Mouse (Mus musculus): ENCODE results near the gene Cd300ld5. TPM values are rescaled to one million over a fixed set of nuclear protein-coding genes. Genes with fewer than 3 reads are reported as not detected.
A peak's percentile ranks its signal among the peaks of the same experiment; 100 is the strongest.
"Not testable (repeated sequence)": the region's sequence is repeated elsewhere in the genome, so short reads cannot be mapped to it uniquely, and the experiment has no call there.

The Cd300ld5 gene
- not detected in 2 replicates for polyA plus RNA-seq (2016; fragmentation: Nextera tagmentation; extraction: Ambion mirVana)

GRCm38 (mm10) chr11:115037669-115038068 lies at the start of gene Cd300ld5:
Gene Cd300ld5 (minus strand): TSS chr11:115037769.
- WGBS = no CpG with 5 or more reads among the region's 6 CpGs

DNA sequence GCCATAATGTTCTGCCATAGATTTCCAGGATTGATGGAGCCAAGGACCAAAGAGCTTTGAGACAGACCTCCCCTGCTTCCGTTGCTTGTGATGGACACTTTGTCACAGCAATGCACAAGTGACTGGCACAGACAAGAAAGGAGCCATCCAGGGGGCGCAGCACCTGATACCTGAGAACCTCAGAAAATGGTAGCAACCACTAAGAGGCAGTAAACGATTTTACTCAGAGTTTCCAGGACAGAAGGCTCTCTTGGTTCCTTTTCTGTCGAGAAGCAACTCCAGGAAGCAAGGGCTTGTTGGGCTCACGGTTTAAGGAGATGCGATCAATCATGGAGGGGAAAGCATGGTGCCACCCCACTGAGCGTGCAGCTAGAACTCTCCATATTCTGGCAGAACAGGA lies 48.6 kb upstream of the Cd300ld5 start:
- no peak overlapping the region for H3K27ac ChIP-seq
- no peaks in the 10 kb centered on the region for H3K36me3 ChIP-seq (replicated peaks)
- peaks cover 41% of the 10 kb centered on the region for H3K27me3 ChIP-seq
- H3K4me1 ChIP-seq = peaks cover 23% of the 10 kb centered on the region
- no peak overlapping the region for H3K4me3 ChIP-seq (replicated peaks)
- ATAC-seq (ENCODE audit: low FRiP score) = no peak
- no peak overlapping the region for H3K9ac ChIP-seq
- WGBS = 72% methylated on average over 7 of the region's 7 CpGs
- no peak overlapping the region for H3K4me2 ChIP-seq
- H3K9me3 ChIP-seq = no peaks in the 10 kb centered on the region

More at GRCm38 (mm10) chr11:115037669-115038068, at the start of gene Cd300ld5:
- H3K4me2 ChIP-seq; H3K36me3 ChIP-seq (replicated peaks); ATAC-seq (ENCODE audit: low FRiP score); H3K4me3 ChIP-seq (replicated peaks); H3K27me3 ChIP-seq; H3K27ac ChIP-seq; H3K9ac ChIP-seq; H3K9me3 ChIP-seq; H3K4me1 ChIP-seq: not testable (repeated sequence)

DNA sequence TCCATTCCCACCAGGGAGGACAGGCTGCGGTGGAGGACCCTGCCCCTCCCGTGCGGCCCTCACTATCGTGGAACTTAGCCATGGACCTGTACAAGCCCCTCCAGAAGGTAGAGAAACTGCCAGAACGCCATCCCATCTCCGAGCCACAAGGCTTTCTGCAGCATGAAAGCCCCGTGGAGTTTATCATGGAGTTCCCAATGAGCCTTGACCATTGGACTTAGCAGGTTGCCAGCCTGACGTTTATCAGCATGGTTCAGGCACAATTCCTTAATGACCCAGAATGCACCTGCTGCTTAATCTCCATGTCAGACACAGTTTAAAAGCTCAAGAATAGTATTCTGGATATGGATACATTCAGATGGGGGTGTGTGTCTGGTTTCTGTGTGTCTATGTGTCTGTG lies 47.5 kb upstream of the Cd300ld5 start:
- no peak for ATAC-seq (ENCODE audit: low FRiP score)
- H3K27ac ChIP-seq = no peak overlapping the region

DNA sequence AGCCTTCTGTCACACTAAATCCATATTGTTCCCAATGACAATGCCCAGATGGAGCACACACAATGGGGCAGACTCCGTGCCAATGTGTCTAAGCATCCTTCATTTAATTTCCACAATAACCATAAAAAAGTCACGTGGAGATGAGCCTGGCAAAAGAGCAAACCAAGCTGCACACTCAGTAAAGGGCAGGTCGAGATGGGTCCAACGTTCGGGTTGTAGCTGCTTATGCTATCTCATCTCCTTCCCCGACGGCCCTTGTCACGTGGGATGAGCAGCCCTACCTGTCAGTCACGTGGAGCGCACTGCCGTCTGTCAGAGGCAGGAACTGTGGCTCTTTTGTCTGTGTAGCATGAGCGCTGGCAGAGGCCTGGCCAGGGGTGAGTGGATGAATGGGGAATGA lies 47.0 kb upstream of the Cd300ld5 start:
- H3K4me2 ChIP-seq = no peak overlapping the region; the same call in 1 of the 2 replicates
- H3K9me3 ChIP-seq = no peaks in the 10 kb centered on the region
- WGBS = 25% methylated on average over 12 of the region's 12 CpGs
- H3K27me3 ChIP-seq = peaks cover 30% of the 10 kb centered on the region
- peaks cover 21% of the 10 kb centered on the region for H3K4me1 ChIP-seq
- no peaks in the 10 kb centered on the region for H3K36me3 ChIP-seq (replicated peaks)
- H3K4me3 ChIP-seq (replicated peaks) = no peak overlapping the region
- H3K27ac ChIP-seq = no peak overlapping the region
- ATAC-seq (ENCODE audit: low FRiP score) = peak; percentile 41; the same call in 1 of the 2 replicates
- no peak overlapping the region for H3K9ac ChIP-seq

More for the DNA sequence above, 47.5 kb upstream of the Cd300ld5 start:
- 53% methylated on average over 8 of the region's 8 CpGs for WGBS
- H3K9ac ChIP-seq = no peak overlapping the region
- H3K4me3 ChIP-seq (replicated peaks) = no peak overlapping the region
- H3K4me1 ChIP-seq = peaks cover 21% of the 10 kb centered on the region
- no peak overlapping the region for H3K4me2 ChIP-seq
- H3K27me3 ChIP-seq = peaks cover 30% of the 10 kb centered on the region
- H3K9me3 ChIP-seq = no peaks in the 10 kb centered on the region
- no peaks in the 10 kb centered on the region for H3K36me3 ChIP-seq (replicated peaks)

DNA sequence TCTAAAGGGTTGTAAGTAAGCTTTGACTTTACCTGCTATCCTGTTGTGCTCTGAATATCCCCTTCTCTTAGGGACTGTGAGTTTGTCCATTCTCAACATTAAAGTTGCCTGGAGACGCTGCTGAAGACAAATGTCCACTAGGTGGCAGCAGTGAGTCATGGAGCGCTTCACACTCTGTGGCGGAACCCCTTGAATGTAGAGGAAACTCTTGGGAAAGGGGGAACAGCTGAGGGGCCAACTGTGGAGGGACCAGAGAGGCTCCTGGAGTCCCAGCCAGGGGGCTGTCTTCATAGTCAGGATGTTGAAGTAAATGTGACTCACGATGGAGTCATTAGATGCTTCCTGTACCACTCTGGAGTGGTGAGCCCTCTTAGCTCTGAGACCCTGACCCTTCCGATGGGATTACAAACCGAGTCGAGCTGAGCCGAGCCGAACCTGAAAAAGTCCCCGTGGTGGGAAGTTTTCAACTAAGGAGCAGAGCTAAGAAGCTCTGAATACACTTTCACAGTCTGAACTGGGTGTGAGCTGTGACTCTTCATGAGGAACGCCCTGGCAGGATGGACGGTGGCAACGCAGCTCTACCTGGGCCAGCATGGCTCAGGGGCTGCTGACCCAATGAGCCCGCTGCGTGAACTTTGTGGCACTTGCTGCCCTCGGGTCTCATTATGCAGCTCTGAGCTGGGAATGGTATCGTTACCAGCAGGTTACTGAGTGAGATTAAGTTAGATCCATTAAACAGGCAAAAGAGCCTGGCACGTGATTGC lies 46.0 kb upstream of the Cd300ld5 start:
- no peak overlapping the region for H3K27ac ChIP-seq
- no peak overlapping the region for H3K4me3 ChIP-seq (replicated peaks)
- peak; percentile 49; the same call in 1 of the 2 replicates for ATAC-seq (ENCODE audit: low FRiP score)
- peaks cover 30% of the 10 kb centered on the region for H3K27me3 ChIP-seq
- no peak overlapping the region for H3K4me2 ChIP-seq
- H3K9me3 ChIP-seq = no peaks in the 10 kb centered on the region
- H3K4me1 ChIP-seq = peaks cover 21% of the 10 kb centered on the region
- no peak overlapping the region for H3K9ac ChIP-seq
- WGBS = 44% methylated on average over 18 of the region's 18 CpGs
- H3K36me3 ChIP-seq (replicated peaks) = no peaks in the 10 kb centered on the region

DNA sequence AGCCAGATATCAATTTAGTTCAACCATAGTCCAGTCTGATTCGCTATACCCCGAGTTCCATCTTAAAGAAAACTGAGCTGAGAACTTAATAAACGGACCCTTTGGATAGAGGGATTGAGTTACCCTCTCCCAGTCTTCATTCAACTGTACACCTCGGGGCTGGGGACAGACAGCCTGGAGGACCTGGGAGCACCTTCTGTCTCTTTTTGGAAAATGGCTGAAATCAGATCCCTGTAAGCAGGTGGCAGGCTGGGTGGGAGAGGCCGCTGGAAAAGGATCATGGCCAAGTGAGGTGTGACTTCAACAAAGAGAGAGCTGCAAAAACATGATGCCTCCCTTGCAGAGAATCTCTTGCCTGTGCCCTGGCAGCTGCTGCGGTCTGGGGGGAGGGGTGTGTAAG lies 44.6 kb upstream of the Cd300ld5 start:
- Histone ChIP-seq H3K4me1 (peaks cover 21% of the 10 kb centered on the region), H3K4me3 (replicated peaks) (no peak overlapping the region), H3K27me3 (peaks cover 30% of the 10 kb centered on the region), H3K27ac (no peak overlapping the region), H3K4me2 (no peak overlapping the region), H3K9ac (no peak overlapping the region), H3K36me3 (replicated peaks) (no peaks in the 10 kb centered on the region), H3K9me3 (no peaks in the 10 kb centered on the region)
- 75% methylated on average over 6 of the region's 6 CpGs for WGBS
- no peak for ATAC-seq (ENCODE audit: low FRiP score)

GRCm38 (mm10) chr11:115081373-115081772 lies 43.8 kb upstream of the Cd300ld5 start:
- no peak overlapping the region for H3K4me3 ChIP-seq (replicated peaks)
- no peak overlapping the region for H3K9ac ChIP-seq
- H3K36me3 ChIP-seq (replicated peaks) = no peaks in the 10 kb centered on the region
- no peaks in the 10 kb centered on the region for H3K9me3 ChIP-seq
- no peak overlapping the region for H3K27ac ChIP-seq
- 72% methylated on average over 3 of the region's 3 CpGs for WGBS
- ATAC-seq (ENCODE audit: low FRiP score) = no peak
- no peak overlapping the region for H3K4me2 ChIP-seq
- peaks cover 30% of the 10 kb centered on the region for H3K27me3 ChIP-seq
- peaks cover 21% of the 10 kb centered on the region for H3K4me1 ChIP-seq

GRCm38 (mm10) chr11:115080886-115081285 lies 43.3 kb upstream of the Cd300ld5 start:
- ATAC-seq (ENCODE audit: low FRiP score) = no peak
- H3K9me3 ChIP-seq = no peaks in the 10 kb centered on the region
- H3K4me3 ChIP-seq (replicated peaks) = no peak overlapping the region
- H3K4me1 ChIP-seq = peaks cover 21% of the 10 kb centered on the region
- H3K36me3 ChIP-seq (replicated peaks) = no peaks in the 10 kb centered on the region
- peaks cover 26% of the 10 kb centered on the region for H3K27me3 ChIP-seq
- no peak overlapping the region for H3K9ac ChIP-seq
- WGBS = 37% methylated on average over 13 of the region's 13 CpGs
- H3K27ac ChIP-seq = no peak overlapping the region
- H3K4me2 ChIP-seq = no peak overlapping the region

DNA sequence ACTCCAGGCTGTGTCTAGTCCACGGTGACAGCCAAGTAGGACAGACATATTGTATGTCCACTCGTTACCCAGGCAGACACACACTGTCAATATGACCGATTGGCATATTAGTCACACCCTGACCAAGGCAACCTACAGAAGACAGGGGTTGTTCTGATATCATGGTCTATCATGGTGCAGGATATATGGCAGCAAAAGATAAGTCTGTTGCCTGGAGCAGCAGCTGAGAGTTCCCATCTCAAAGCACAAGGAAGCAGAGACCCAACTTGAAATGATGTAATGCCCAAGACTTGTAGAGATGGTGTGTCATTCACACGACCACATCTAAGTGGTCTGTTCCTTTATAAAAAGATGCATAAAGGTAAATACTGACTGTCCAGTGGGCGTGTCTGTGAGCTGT lies 41.1 kb upstream of the Cd300ld5 start:
- no peak overlapping the region for H3K9ac ChIP-seq
- no peak overlapping the region for H3K4me3 ChIP-seq (replicated peaks)
- WGBS = 81% methylated on average over 5 of the region's 5 CpGs
- 0 out of 2 replicates have a peak, but pooled peaks cover 9% of the 10 kb centered on the region for H3K27me3 ChIP-seq
- H3K9me3 ChIP-seq = no peaks in the 10 kb centered on the region
- no peaks in the 10 kb centered on the region for H3K36me3 ChIP-seq (replicated peaks)
- no peak for ATAC-seq (ENCODE audit: low FRiP score)
- peaks cover 3% of the 10 kb centered on the region for H3K4me1 ChIP-seq
- H3K27ac ChIP-seq = no peak overlapping the region
- H3K4me2 ChIP-seq = no peak overlapping the region

DNA sequence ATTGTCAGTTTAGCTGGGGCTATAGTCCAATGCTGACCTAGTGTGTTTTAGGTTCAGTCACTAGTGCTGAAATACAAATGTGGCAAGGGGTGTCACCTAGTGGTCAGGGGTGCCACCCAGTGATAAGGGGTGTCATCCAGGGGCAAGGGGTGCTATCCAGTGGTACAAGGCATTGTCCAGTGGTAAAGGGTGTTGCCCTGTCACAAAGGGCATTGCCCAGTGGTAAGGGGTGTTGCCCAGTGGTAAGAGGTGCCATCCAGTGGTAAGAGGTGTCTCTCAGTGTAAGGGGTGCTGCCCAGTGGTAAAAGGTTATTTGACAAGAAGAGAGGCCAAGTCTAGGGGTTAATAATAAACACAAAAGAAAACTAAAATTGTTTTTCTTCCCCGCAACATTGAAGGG lies 39.9 kb upstream of the Cd300ld5 start:
- Histone ChIP-seq H3K36me3 (replicated peaks) (no peaks in the 10 kb centered on the region), H3K4me1 (no peaks in the 10 kb centered on the region), H3K27me3 (0 out of 2 replicates have a peak, but pooled peaks cover 6% of the 10 kb centered on the region), H3K4me3 (replicated peaks) (no peak overlapping the region), H3K9ac (no peak overlapping the region), H3K9me3 (no peaks in the 10 kb centered on the region), H3K4me2 (no peak overlapping the region), H3K27ac (no peak overlapping the region)
- WGBS = 96% methylated on average over 1 of the region's 1 CpGs
- no peak for ATAC-seq (ENCODE audit: low FRiP score)

DNA sequence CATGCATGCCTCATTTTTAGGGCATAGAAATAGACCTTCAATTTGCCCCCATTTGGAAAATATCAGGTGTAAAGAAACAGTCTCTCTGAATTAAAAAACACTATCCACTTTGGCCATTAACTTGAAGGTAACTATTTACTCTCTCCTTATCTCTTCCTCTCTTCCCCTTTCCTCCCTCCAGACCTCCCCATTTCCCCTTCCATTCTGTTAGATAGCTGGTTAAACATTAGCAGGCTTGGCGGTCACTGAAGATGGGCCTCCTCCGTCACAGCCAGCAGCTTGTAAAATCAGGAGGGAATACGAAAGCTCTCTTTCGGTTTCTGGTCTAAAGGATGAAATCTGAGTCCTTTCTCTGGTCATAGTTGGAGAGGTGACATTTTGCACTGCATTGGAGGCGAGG lies 38.3 kb upstream of the Cd300ld5 start:
- ATAC-seq (ENCODE audit: low FRiP score) = no peak
- Histone ChIP-seq H3K36me3 (replicated peaks) (no peaks in the 10 kb centered on the region), H3K4me3 (replicated peaks) (no peak overlapping the region), H3K27ac (no peak overlapping the region), H3K27me3 (0 out of 2 replicates have a peak, but pooled peaks cover 2% of the 10 kb centered on the region), H3K9ac (no peak overlapping the region), H3K4me2 (no peak overlapping the region), H3K4me1 (peaks cover 14% of the 10 kb centered on the region), H3K9me3 (no peaks in the 10 kb centered on the region)
- 82% methylated on average over 5 of the region's 5 CpGs for WGBS

DNA sequence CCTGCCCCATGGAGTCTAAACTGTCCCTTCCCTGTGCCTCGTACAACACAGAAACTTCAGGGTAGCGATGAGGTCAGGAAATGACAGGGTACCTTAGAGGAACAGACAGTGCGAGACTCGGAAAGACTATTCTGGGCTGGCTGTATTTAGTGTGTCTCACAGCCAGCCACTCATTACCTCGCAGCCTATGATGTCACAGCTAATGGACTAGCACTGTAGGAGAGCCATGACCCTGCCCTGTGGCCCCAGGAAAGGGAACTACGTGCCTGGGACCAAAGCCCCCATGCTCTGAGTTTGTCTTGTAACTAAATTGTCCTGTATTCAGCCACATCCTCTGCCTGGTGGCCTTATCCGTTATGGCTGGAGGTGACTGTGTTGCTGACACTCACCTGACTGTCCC lies 37.8 kb upstream of the Cd300ld5 start:
- Histone ChIP-seq H3K4me3 (replicated peaks) (no peak overlapping the region), H3K4me1 (peaks cover 18% of the 10 kb centered on the region), H3K4me2 (no peak overlapping the region), H3K27ac (no peak overlapping the region), H3K9me3 (no peaks in the 10 kb centered on the region), H3K9ac (no peak overlapping the region), H3K27me3 (0 out of 2 replicates have a peak, but pooled peaks cover 2% of the 10 kb centered on the region), H3K36me3 (replicated peaks) (no peaks in the 10 kb centered on the region)
- no peak for ATAC-seq (ENCODE audit: low FRiP score)
- WGBS = 78% methylated on average over 7 of the region's 7 CpGs

DNA sequence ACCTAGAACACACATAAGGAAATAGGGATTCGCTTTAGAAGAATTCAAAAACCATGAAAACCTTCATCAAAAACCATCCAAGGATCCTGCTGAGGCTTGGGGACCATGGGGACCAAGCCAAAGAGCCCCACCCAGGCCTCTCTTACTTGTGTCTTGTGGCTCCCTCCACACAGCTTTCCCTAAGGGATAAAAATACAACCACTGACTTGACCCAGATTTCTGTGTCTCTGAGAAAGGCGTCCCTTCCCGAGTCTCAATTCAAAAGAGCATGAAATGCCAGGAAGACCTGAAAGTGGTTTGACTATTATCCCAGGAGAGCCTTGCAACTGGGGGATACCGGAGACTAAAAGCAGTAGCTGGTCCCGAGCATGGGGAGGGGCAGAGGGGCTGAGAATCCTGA lies 35.4 kb upstream of the Cd300ld5 start:
- Histone ChIP-seq H3K27me3 (0 out of 2 replicates have a peak, but pooled peaks cover 6% of the 10 kb centered on the region), H3K4me2 (no peak overlapping the region), H3K9me3 (no peaks in the 10 kb centered on the region), H3K36me3 (replicated peaks) (no peaks in the 10 kb centered on the region), H3K27ac (no peak overlapping the region), H3K4me1 (peaks cover 19% of the 10 kb centered on the region), H3K9ac (no peak overlapping the region), H3K4me3 (replicated peaks) (no peak overlapping the region)
- WGBS = 66% methylated on average over 5 of the region's 5 CpGs
- no peak for ATAC-seq (ENCODE audit: low FRiP score)

All from forebrain, embryonic 12.5 days (tissue).